Mouse (Mus musculus) spleen, adult 2 months (tissue): ENCODE results near the gene Ugt1a10. TPM values are rescaled to one million over a fixed set of nuclear protein-coding genes. Genes with fewer than 3 reads are reported as not detected.

Experiments
- DNase-seq, 2 experiments: peaks; one replicate each; pipeline versions ENCODE4 v3.0.0 to v3.0.0-alpha.2; 2012 to 2021; ENCODE audit warnings: low spot score in 2 of 2, low read depth in 1 of 2
- H3K27ac ChIP-seq: fragments of 200-500 bp; 2 replicates; pipeline ENCODE4 v1.5.1; 2012; ENCODE audit warnings: low read length, inconsistent platforms; ENCODE audit not compliant: insufficient read depth
- H3K27me3 ChIP-seq: fragments of 200-500 bp; 2 replicates; pipeline ENCODE4 v1.6.1; 2012; ENCODE audit warnings: mild to moderate bottlenecking, moderate library complexity, low read length, inconsistent platforms; ENCODE audit not compliant: control insufficient read depth, insufficient read depth
- H3K36me3 ChIP-seq: fragments of 200-500 bp; 2 replicates; pipeline ENCODE4 v1.6.1; 2012; ENCODE audit warnings: mild to moderate bottlenecking, low read length, inconsistent platforms; ENCODE audit not compliant: control insufficient read depth, insufficient read depth
- H3K4me1 ChIP-seq: fragments of 200-500 bp; 2 replicates; pipeline ENCODE4 v1.6.1; 2011; ENCODE audit warnings: inconsistent platforms; ENCODE audit not compliant: control insufficient read depth, insufficient read depth, insufficient read length
- H3K4me3 ChIP-seq: fragments of 200-500 bp; 2 replicates; pipeline ENCODE4 v1.5.1; 2011; ENCODE audit warnings: mild to moderate bottlenecking, inconsistent platforms; ENCODE audit not compliant: insufficient read depth, insufficient read length; ENCODE audit errors: extremely low read depth
- CTCF ChIP-seq: fragments of 200-500 bp; IDR thresholded peaks from 2 replicates; pipeline ENCODE4 v1.5.1; 2011; ENCODE audit warnings: mild to moderate bottlenecking, inconsistent platforms; ENCODE audit not compliant: insufficient read depth, insufficient read length, insufficient replicate concordance; ENCODE audit errors: extremely low read depth
- POLR2A ChIP-seq: fragments of 200-500 bp; IDR thresholded peaks from 2 replicates; pipeline ENCODE4 v1.6.1; 2011; ENCODE audit warnings: low read depth, low read length, inconsistent platforms
- WGBS: fragments of 180-500 bp; shearing (Covaris S2); methylation state at CpG from one replicate; pipeline ENCODE4 v1.1.7; 2018; 5-methylcytosine and 5-hydroxymethylcytosine counted together
- polyA plus RNA-seq: library from polyadenylated mRNA; depleted of rRNA; stranded (reverse); fragments of >200 nt; gene quantifications from 2 replicates; pipeline ENCODE4 v1.2.3, GENCODE M21; 2012

Ugt1a10 gene
- polyA plus RNA-seq, 1 experiment, result not detected

DNA sequence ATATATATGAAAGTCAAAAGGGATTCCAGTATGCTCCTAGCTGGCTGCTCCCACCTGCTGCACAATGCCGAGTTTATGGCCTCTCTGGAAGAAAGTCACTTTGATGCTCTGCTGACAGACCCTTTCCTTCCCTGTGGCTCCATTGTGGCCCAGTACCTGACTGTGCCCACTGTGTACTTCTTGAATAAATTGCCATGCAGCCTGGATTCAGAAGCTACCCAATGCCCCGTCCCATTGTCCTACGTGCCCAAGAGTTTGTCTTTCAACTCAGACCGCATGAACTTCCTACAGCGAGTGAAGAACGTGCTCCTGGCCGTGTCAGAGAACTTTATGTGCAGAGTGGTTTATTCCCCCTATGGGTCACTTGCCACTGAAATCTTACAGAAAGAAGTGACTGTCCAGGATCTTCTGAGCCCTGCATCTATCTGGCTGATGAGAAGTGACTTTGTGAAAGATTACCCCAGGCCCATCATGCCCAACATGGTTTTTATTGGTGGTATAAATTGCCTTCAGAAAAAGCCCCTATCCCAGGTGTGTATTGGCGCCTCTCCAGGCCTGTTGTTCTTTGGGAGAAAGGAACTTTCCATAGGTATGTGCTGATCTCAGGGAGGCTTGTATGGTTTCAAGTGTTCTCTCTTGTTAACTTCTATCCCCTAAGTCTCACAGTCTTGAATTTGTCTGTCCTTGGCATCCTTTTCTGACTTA lies 157.3 kb downstream of the Ugt1a10 start:
- H3K4me1 ChIP-seq, result no peaks in the 10 kb centered on the region
- no peaks in the 10 kb centered on the region for H3K27me3 ChIP-seq
- no peaks in the 10 kb centered on the region for H3K36me3 ChIP-seq
- no peak overlapping the region for H3K27ac ChIP-seq
- H3K4me3 ChIP-seq, result no peak overlapping the region
- TF ChIP-seq POLR2A (no peak), CTCF (no peak)
- DNase-seq, result peak in 1 of 2 experiments; percentile 4
- WGBS, result 63% methylated on average over 8 of the region's 8 CpGs

DNA sequence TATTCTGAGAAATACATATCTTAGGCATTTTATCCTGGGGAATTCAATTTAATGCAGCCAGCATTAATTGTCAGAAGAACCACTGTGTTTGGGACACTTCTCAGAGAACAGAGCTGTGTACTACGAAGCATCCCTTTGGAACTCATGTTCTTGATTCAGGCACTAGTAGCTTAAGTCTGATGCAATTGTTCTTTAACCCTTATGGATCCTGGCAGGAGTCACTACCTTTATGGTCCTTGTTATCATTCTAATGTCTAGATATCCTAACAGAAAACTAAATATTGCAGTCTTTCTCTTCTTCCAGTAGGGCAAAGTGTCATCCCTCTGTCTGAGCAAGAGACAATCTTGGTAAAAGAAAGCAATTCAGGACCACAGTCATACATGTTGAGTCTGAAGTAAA lies 157.9 kb downstream of the Ugt1a10 start:
- TF ChIP-seq CTCF (no peak), POLR2A (no peak)
- DNase-seq, result peak in 1 of 2 experiments; percentile 1
- no peak overlapping the region for H3K4me3 ChIP-seq
- H3K36me3 ChIP-seq, result no peaks in the 10 kb centered on the region
- WGBS, result 77% methylated on average over 1 of the region's 1 CpGs
- no peaks in the 10 kb centered on the region for H3K27me3 ChIP-seq
- no peaks in the 10 kb centered on the region for H3K4me1 ChIP-seq
- H3K27ac ChIP-seq, result no peak overlapping the region

DNA sequence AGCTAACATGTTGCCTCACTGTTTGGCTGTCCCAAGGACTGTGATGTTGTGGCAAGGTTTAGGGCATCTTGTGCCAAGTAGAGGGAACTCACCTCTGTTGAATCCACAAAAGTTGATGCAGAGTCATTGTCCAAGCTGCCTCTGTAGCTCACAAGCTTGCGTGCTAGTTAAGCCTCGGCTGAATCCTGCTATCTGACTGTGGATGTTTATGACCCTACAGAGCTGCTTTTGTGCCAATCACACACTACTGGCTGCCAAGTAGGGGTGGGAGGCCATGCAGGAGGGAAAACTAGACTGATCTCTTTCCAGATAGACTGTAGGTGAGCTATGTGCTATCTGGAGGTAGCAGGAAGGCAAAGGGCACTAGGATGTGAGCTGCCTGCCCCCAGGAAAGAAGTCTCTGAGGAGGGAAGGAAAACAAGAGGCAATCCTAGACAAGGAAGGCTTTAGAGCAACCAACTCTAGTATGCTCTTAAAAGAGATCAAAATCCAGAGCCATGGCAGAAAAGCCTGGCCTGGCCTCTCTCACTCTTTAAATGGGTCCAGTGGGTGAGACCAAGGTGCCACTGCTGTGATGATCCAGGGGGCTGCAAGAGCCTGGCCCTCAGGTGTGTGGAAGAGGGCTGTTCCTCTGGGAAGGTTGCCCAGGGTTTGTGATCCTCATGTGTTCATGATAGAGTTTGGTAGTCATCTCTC lies 158.7 kb downstream of the Ugt1a10 start:
- WGBS, result 79% methylated on average over 2 of the region's 2 CpGs
- no peak for TF ChIP-seq CTCF
- no peak for TF ChIP-seq POLR2A
- Histone ChIP-seq H3K36me3 (no peaks in the 10 kb centered on the region), H3K4me1 (no peaks in the 10 kb centered on the region), H3K27me3 (no peaks in the 10 kb centered on the region), H3K4me3 (no peak overlapping the region), H3K27ac (no peak overlapping the region)
- peak in 1 of 2 experiments; percentile 7 for DNase-seq

DNA sequence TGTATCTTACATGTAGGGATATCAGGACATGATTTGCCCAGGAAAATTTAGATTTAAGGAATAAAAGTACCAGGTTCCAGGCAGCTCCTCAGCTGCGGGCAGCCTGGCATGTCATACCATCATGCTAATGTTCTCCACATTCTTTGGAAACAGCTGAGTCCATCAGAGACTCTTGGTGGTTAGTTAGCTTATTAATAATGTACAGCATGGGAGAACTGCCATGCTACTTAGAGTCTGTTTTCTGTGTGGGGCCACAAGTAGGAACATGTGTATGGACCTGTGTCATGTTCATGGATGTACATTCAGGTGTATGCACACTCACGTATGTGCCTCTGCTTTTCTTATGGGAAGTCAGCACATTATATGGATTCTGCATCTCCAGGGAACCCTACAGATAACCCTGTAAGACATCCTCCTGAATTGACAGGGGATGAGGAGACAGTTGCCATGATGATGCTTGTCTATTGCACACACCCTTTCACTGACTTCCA lies 159.3 kb downstream of the Ugt1a10 start:
- H3K4me3 ChIP-seq, result no peak overlapping the region
- no peak for DNase-seq
- no peaks in the 10 kb centered on the region for H3K27me3 ChIP-seq
- H3K36me3 ChIP-seq, result no peaks in the 10 kb centered on the region
- H3K27ac ChIP-seq, result no peak overlapping the region
- TF ChIP-seq POLR2A, result no peak
- TF ChIP-seq CTCF, result no peak
- no peaks in the 10 kb centered on the region for H3K4me1 ChIP-seq
- 77% methylated on average over 2 of the region's 2 CpGs for WGBS

DNA sequence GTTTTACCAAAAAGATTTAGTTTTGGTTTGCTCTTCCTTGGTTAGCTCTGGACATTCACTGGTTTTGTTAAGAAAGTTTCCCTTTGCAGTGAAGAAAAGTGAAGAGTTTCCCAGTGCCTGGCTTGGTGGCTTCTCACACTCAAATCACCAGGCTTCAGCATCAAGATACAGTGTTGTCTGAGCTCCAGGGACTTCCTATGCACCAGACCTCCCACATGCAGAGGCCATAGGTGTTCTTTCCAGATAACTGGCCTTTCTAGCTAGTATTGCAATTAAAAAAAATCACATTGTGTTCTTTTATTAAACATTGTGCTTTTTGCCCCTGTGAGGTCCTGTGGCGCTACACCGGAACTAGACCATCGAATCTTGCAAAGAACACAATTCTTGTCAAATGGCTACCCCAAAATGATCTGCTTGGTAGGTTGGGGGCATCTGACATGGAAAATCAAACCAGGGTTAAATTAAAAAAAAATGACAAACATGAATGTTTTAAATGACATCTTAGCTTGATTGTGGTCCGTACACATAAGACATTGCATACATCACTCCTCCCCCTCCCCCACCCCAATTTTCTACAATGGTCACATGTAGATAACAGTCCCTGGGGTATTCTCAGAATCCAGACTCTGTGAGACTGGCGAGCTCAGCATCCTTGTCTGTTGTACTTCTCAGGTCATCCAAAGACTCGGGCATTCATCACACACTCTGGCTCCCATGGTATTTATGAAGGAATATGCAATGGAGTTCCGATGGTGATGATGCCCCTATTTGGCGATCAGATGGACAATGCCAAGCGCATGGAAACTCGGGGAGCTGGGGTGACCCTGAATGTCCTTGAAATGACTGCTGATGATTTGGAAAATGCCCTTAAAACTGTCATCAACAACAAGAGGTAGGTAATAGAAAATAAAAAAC lies 160.5 kb downstream of the Ugt1a10 start:
- WGBS, result 72% methylated on average over 10 of the region's 10 CpGs
- Histone ChIP-seq H3K27ac (no peak overlapping the region), H3K4me3 (no peak overlapping the region), H3K4me1 (no peaks in the 10 kb centered on the region), H3K36me3 (no peaks in the 10 kb centered on the region), H3K27me3 (no peaks in the 10 kb centered on the region)
- TF ChIP-seq CTCF (no peak), POLR2A (no peak)
- DNase-seq, result peak in 1 of 2 experiments; percentile 2

DNA sequence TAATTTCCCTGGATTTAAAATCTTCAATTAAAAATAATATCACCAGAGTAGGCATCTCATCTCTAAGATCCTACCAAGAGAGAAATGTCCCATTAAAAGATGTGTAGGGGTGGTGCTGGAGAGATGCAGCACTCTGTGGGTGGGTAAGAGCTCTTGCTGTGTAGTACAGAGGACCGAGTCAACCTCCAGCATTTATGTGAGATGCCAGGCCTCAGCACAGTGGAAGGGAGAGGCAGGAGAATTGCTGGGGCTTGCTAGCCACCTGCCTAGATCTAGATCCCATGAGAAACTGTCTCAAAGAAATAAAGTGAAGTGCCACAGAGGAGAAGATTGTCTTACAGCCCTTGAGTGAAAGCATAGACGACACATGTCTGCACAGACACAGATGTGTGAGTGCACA lies 161.4 kb downstream of the Ugt1a10 start:
- no peak overlapping the region for H3K27ac ChIP-seq
- no peak for DNase-seq
- TF ChIP-seq POLR2A, result no peak
- no peak for TF ChIP-seq CTCF
- no peaks in the 10 kb centered on the region for H3K27me3 ChIP-seq
- H3K36me3 ChIP-seq, result no peaks in the 10 kb centered on the region
- no peak overlapping the region for H3K4me3 ChIP-seq
- 57% methylated on average over 2 of the region's 2 CpGs for WGBS
- H3K4me1 ChIP-seq, result no peaks in the 10 kb centered on the region
